Mouse (Mus musculus) heart, embryonic 15.5 days (tissue): ENCODE data around the gene Tmem259. TPM values are rescaled to one million over a fixed set of nuclear protein-coding genes. Genes with fewer than 3 reads are reported as not detected.

Experiments used
- polyA plus RNA-seq: library from polyadenylated mRNA; unstranded; fragments of >200 nt; fragmentation: Nextera tagmentation; extraction: Ambion mirVana; gene quantifications from 2 replicates; pipeline ENCODE4 v1.2.1, GENCODE M21; 2015

Tmem259 gene
- polyA plus RNA-seq, 1 experiment from 2014 or later, result 16.2 TPM

Other genes with a start within 250 kb of the Tmem259 start
- 30.0 and 36.5 TPM in 2 replicates for gene Polrmt, start 237.7 kb downstream of the Tmem259 start, polyA plus RNA-seq
- 0.06 and 0.16 TPM in 2 replicates for gene Fgf22, start 229.3 kb downstream of the Tmem259 start, polyA plus RNA-seq
- gene Rnf126, start 217.4 kb downstream of the Tmem259 start, polyA plus RNA-seq, result 54.0 and 65.5 TPM in 2 replicates
- 29.0 and 30.9 TPM in 2 replicates for gene Fstl3, start 207.1 kb downstream of the Tmem259 start, polyA plus RNA-seq
- 0.49 and 5.1 TPM in 2 replicates for gene Prss57, start 193.4 kb downstream of the Tmem259 start, polyA plus RNA-seq
- 57.8 and 73.1 TPM in 2 replicates for gene Palm, start 190.8 kb downstream of the Tmem259 start, polyA plus RNA-seq
- gene Misp, start 163.3 kb downstream of the Tmem259 start, polyA plus RNA-seq, result 0.81 and 1.3 TPM in 2 replicates
- gene Ptbp1, start 129.9 kb downstream of the Tmem259 start, polyA plus RNA-seq, result 89.6 and 162 TPM in 2 replicates
- 1.1 and 3.0 TPM in 2 replicates for gene Prtn3, start 109.9 kb downstream of the Tmem259 start, polyA plus RNA-seq
- gene Plppr3, start 109.7 kb downstream of the Tmem259 start, polyA plus RNA-seq, result 8.6 and 15.3 TPM in 2 replicates
- gene Elane, start 98.1 kb downstream of the Tmem259 start, polyA plus RNA-seq, result 0.25 and 2.0 TPM in 2 replicates
- not detected in 2 replicates for gene Cfd, start 93.5 kb downstream of the Tmem259 start, polyA plus RNA-seq
- 34.8 and 45.7 TPM in 2 replicates for gene Med16, start 75.4 kb downstream of the Tmem259 start, polyA plus RNA-seq
- gene Gm26602, start 73.5 kb downstream of the Tmem259 start, polyA plus RNA-seq, result 15.7 TPM in 1 of 2 replicates, not detected in the other
- 0.34 and 0.51 TPM in 2 replicates for gene Kiss1r, start 67.4 kb downstream of the Tmem259 start, polyA plus RNA-seq
- gene R3hdm4, start 63.1 kb downstream of the Tmem259 start, polyA plus RNA-seq, result 95.2 and 118 TPM in 2 replicates
- 2.1 and 3.7 TPM in 2 replicates for gene Arid3a, start 57.3 kb downstream of the Tmem259 start, polyA plus RNA-seq
- 56.7 and 66.6 TPM in 2 replicates for gene Wdr18, start 24.2 kb downstream of the Tmem259 start, polyA plus RNA-seq
- 0.24 and 0.28 TPM in 2 replicates for gene Grin3b, start 13.6 kb downstream of the Tmem259 start, polyA plus RNA-seq
- 208 and 243 TPM in 2 replicates for gene Cnn2, start 4.3 kb upstream of the Tmem259 start, polyA plus RNA-seq
- gene Abca7, start 12.2 kb upstream of the Tmem259 start, polyA plus RNA-seq, result 2.1 and 3.9 TPM in 2 replicates
- gene Arhgap45, start 32.3 kb upstream of the Tmem259 start, polyA plus RNA-seq, result 4.7 and 14.4 TPM in 2 replicates
- 115 and 136 TPM in 2 replicates for gene Polr2e, start 55.5 kb upstream of the Tmem259 start, polyA plus RNA-seq
- 628 and 658 TPM in 2 replicates for gene Gpx4, start 62.8 kb upstream of the Tmem259 start, polyA plus RNA-seq
- 8.3 and 13.9 TPM in 2 replicates for gene Sbno2, start 121.2 kb upstream of the Tmem259 start, polyA plus RNA-seq
- gene Stk11, start 131.5 kb upstream of the Tmem259 start, polyA plus RNA-seq, result 10.0 and 14.2 TPM in 2 replicates
- 861 and 962 TPM in 2 replicates for gene Atp5d, start 154.3 kb upstream of the Tmem259 start, polyA plus RNA-seq
- 1.7 and 2.9 TPM in 2 replicates for gene Cbarp, start 156.5 kb upstream of the Tmem259 start, polyA plus RNA-seq
- 11.6 and 16.8 TPM in 2 replicates for gene Midn, start 163.9 kb upstream of the Tmem259 start, polyA plus RNA-seq
- gene Cirbp, start 181.7 kb upstream of the Tmem259 start, polyA plus RNA-seq, result 86.7 and 90.2 TPM in 2 replicates
- 7.7 and 9.1 TPM in 2 replicates for gene 1600002K03Rik, start 188.6 kb upstream of the Tmem259 start, polyA plus RNA-seq
- 8.6 and 9.7 TPM in 2 replicates for gene Efna2, start 195.2 kb upstream of the Tmem259 start, polyA plus RNA-seq
- gene Mum1, start 242.1 kb upstream of the Tmem259 start, polyA plus RNA-seq, result 32.7 and 40.5 TPM in 2 replicates